Mouse (Mus musculus) gastrocnemius, adult 2 months (tissue): ENCODE results near the gene Stx8. TPM values are rescaled to one million over a fixed set of nuclear protein-coding genes. Genes with fewer than 3 reads are reported as not detected.

Experiments
- DNase-seq: peaks from one replicate; pipeline ENCODE4 v3.0.0; 2022
- H3K27ac ChIP-seq: fragments of 200-600 bp; 2 replicates; pipeline ENCODE4 v1.8.1; 2022; ENCODE audit warnings: mild to moderate bottlenecking
- H3K4me3 ChIP-seq: fragments of 200-600 bp; 2 replicates; pipeline ENCODE4 v1.8.1; 2022; ENCODE audit warnings: mild to moderate bottlenecking, moderate library complexity
- CTCF ChIP-seq: fragments of 200-600 bp; IDR thresholded peaks from 2 replicates; pipeline ENCODE4 v1.8.1; 2022; ENCODE audit warnings: antibody characterized with exemption, mild to moderate bottlenecking, moderate library complexity
- intact Hi-C: fragments of 180-260 bp; cut with DNase I; formaldehyde crosslinking; loops from one replicate; pipeline ENCODE4 v1.15.1; 2025
- total RNA-seq, 2 experiments: library from RNA; stranded (reverse); gene quantifications; 2 replicates each; pipeline ENCODE4 v1.2.3; 2021

Gene Stx8
- total RNA-seq, 2 experiments from 2014 or later = 21.0 to 25.9 TPM

DNA sequence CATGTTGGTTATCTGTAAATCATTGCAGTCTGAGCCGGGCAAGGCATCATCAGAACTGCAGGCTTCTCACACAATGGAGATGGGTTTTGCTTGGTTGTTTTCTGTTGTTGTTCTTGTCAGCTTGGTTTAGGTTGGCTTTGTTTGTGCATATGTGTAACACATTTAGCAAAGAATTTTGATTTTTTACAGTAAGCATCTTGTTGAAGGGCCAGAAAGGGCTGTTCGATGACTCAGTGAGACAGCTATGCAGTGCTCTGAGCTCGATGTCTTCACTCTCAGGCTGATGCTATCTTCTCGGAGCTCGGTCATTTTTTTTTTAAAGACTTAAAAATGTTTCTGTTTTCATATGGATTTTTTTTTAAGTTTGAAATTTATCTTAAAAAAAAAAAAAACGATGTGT is 117.6 kb downstream of the Stx8 start:
- TF ChIP-seq CTCF = no peak
- intact Hi-C loops = no loop called here
- no peak for DNase-seq
- no peak overlapping the region for H3K4me3 ChIP-seq
- no peak overlapping the region for H3K27ac ChIP-seq

GRCm38 (mm10) chr11:68086221-68086620 is 120.2 kb downstream of the Stx8 start:
- intact Hi-C loops = no loop called here

DNA sequence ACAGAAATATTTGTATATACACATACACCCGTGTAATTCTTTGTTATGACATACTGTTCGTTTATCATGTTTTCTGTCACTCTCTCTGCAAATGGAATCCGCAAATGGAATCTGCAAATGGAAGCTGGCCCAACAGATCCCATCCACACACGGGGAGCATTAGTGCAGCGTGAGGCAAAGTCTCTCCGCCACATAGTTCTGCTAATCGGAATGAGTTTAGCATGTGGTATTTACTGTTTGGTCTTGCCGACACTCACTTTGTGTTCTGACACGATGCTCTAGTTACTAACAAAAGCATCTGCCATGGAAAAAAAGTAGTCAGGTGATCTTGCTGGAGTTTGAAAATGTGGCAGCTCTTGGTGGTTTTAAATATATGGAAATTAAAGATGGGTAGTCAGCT is 123.4 kb downstream of the Stx8 start:
- H3K4me3 ChIP-seq = no peak overlapping the region
- TF ChIP-seq CTCF = no peak
- intact Hi-C loops = no loop called here
- no peak for DNase-seq
- H3K27ac ChIP-seq = peak overlapping the region; percentile 63

More at GRCm38 (mm10) chr11:68086221-68086620, 120.2 kb downstream of the Stx8 start:
- Histone ChIP-seq H3K27ac (no peak overlapping the region), H3K4me3 (0 out of 2 replicates have a peak overlapping the region, but pooled peaks have one; percentile 15)
- DNase-seq = peak; percentile 53
- no peak for TF ChIP-seq CTCF

DNA sequence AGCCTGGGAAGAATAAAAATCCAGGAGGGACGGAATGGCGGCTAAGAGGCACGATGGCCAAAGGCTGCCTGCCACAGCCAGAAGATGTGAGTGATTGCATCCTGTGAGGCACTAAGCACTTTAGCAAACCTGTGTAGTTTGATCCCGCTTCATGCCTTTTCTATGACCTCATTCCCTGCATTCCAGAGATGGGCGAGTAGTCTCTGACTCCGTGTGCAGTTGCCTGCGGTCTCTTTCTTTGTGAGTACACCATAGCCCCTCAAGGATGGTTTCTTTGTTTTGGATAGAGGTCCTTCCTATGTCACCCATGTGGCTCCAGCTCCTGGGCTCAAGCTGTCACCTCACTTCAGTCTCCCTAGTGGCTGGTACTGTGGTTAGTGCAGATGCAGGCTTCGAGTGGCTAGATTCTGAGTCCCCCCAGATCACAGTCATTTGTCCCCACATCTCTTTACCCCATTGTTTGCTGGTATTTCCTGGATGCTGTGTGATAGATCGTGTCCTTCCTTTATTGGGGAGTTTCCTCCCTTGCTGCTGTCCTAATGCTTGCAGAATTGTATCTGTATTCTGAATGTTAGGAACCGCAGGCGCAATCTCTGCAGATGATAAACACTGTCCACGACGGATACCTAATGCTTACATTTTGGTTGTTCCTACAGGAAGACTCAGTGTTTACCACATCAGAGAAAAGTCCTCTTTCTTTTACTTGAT is 124.0 kb downstream of the Stx8 start:
- TF ChIP-seq CTCF = no peak
- peak; percentile 37 for DNase-seq
- Histone ChIP-seq H3K4me3 (no peak overlapping the region), H3K27ac (peak overlapping the region; percentile 63)
- intact Hi-C loops = no loop called here

- H3K27ac ChIP-seq = no peak overlapping the region
- H3K4me3 ChIP-seq = no peak overlapping the region
- DNase-seq = no peak
- TF ChIP-seq CTCF = no peak
- intact Hi-C loops = no loop called here
Measured at GRCm38 (mm10) chr11:68091975-68092759, 126.2 kb downstream of the Stx8 start.

- DNase-seq = peak; percentile 49
- Histone ChIP-seq H3K27ac (no peak overlapping the region), H3K4me3 (no peak overlapping the region)
- TF ChIP-seq CTCF = no peak
- intact Hi-C loops = no loop called here
Measured at GRCm38 (mm10) chr11:68101598-68101997, 135.6 kb downstream of the Stx8 start.

- H3K27ac ChIP-seq = no peak overlapping the region
- H3K4me3 ChIP-seq = no peak overlapping the region
- DNase-seq = no peak
- intact Hi-C loops = no loop called here
- TF ChIP-seq CTCF = no peak
Measured at GRCm38 (mm10) chr11:68103480-68103879, 137.5 kb downstream of the Stx8 start.

GRCm38 (mm10) chr11:68106053-68106452 is 140.1 kb downstream of the Stx8 start:
- no peak for TF ChIP-seq CTCF

GRCm38 (mm10) chr11:68113454-68114100 is 147.6 kb downstream of the Stx8 start:
- TF ChIP-seq CTCF = no peak
- Histone ChIP-seq H3K4me3 (no peak overlapping the region), H3K27ac (no peak overlapping the region)
- no peak for DNase-seq
- intact Hi-C loops = no loop called here

More at GRCm38 (mm10) chr11:68106053-68106452, 140.1 kb downstream of the Stx8 start:
- no peak for DNase-seq
- Histone ChIP-seq H3K27ac (no peak overlapping the region), H3K4me3 (no peak overlapping the region)
- intact Hi-C loops = no loop called here

DNA sequence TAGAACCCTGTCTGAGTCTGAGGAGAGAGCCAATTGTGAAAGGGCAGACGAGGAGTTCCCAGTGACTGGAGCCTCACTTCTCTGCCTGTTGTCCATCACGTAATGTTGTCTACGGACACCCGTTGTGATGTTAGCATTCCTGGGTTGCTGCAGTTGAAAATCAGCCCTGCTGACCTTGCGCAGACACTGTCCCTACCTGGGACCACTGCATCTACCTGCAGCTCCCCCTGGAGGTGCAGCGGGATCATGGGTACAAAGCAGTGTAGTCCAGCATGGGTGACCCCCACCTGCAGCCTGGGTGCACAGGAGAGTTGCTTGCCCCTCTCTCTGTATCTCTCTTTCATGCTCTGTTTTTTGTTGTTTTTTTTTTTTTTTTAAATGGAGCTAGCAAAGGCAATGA is 148.2 kb downstream of the Stx8 start:
- Histone ChIP-seq H3K27ac (no peak overlapping the region), H3K4me3 (no peak overlapping the region)
- intact Hi-C loops = no loop called here
- peak; percentile 28; the same call in 1 of the 2 replicates for TF ChIP-seq CTCF
- DNase-seq = no peak

GRCm38 (mm10) chr11:68116157-68116556 is 150.2 kb downstream of the Stx8 start:
- intact Hi-C loops = no loop called here
- Histone ChIP-seq H3K27ac (no peak overlapping the region), H3K4me3 (no peak overlapping the region)
- no peak for TF ChIP-seq CTCF
- no peak for DNase-seq

- H3K4me3 ChIP-seq = no peak overlapping the region
- DNase-seq = no peak
- no peak overlapping the region for H3K27ac ChIP-seq
- intact Hi-C loops = no loop called here
- no peak for TF ChIP-seq CTCF
Measured at GRCm38 (mm10) chr11:68117878-68118660, 152.1 kb downstream of the Stx8 start.

- intact Hi-C loops = no loop called here
Measured at GRCm38 (mm10) chr11:68118679-68119078, 152.7 kb downstream of the Stx8 start.

More at GRCm38 (mm10) chr11:68118679-68119078, 152.7 kb downstream of the Stx8 start:
- Histone ChIP-seq H3K27ac (no peak overlapping the region), H3K4me3 (no peak overlapping the region)
- TF ChIP-seq CTCF = no peak
- no peak for DNase-seq
